Comparison of ENCODE assay signal across 8 mouse cellular contexts in genomic region chr5:103692531-103693040, GRCm38 (mm10). TPM values are rescaled to one million over a fixed set of nuclear protein-coding genes. Genes with fewer than 3 reads are reported as not detected.
A peak's percentile ranks its signal among the peaks of the same experiment; 100 is the strongest.
DNase-seq lines count a peak whose midpoint lies in the region; ATAC-seq and TF ChIP-seq lines count a peak whose summit lies in the region.

No protein-coding gene starts in this region.

- DNase-seq in kidney, adult 9 months = peak; percentile 53
- DNase-seq in kidney, adult 11 months = no peak
- DNase-seq in ZHBTc4 (ENCODE audit: low read depth, low spot score) = peak; percentile 58
- peak; percentile 67 to 71 for DNase-seq in heart, adult 2 months
- no peak for DNase-seq in limb, embryonic 10.5 days (ENCODE audit: low spot score)
- no peak for DNase-seq in c-Kit-positive CD71-positive TER-119-positive erythroid progenitor cells, embryonic 14.5 days (ENCODE audit: low spot score)
- DNase-seq in right cerebral cortex, adult 2 months (ENCODE audit: low spot score in 2 of 2) = no peak

- H3K79me2 ChIP-seq in heart, adult 2 months (replicated peaks; ENCODE audit: control insufficient read depth, insufficient read depth, low read length) = no peaks in the 10 kb centered on the region

- WGBS in heart, adult 2 months = under 1% methylated on average over 34 of the region's 34 CpGs
- WGBS in limb, embryonic 10.5 days = under 1% methylated on average over 34 of the region's 34 CpGs
- WGBS in midbrain, embryonic 15.5 days = under 1% methylated on average over 34 of the region's 34 CpGs

- peak overlapping the region; percentile 91 for H3K9ac ChIP-seq in heart, adult 2 months (ENCODE audit: low read depth, low read length)
- peak overlapping the region; percentile 32 for H3K9ac ChIP-seq in midbrain, embryonic 15.5 days

- peak overlapping the region; percentile 99 for H3K4me3 ChIP-seq in heart, adult 2 months
- H3K4me3 ChIP-seq in limb, embryonic 10.5 days = peak overlapping the region; percentile 75
- H3K4me3 ChIP-seq in midbrain, embryonic 15.5 days = peak overlapping the region; percentile 46

- peak overlapping the region; percentile 92 for H3K4me2 ChIP-seq in midbrain, embryonic 15.5 days

- TF ChIP-seq CTCF in heart, adult 2 months (IDR thresholded peaks at IDR 0.05) = no peak

- H3K27ac ChIP-seq in heart, adult 2 months = peak overlapping the region; percentile 96
- peak overlapping the region; percentile 66 for H3K27ac ChIP-seq in limb, embryonic 10.5 days
- no peak overlapping the region for H3K27ac ChIP-seq in midbrain, embryonic 15.5 days

- H3K36me3 ChIP-seq in heart, adult 2 months (ENCODE audit: control insufficient read depth, insufficient read depth, low read length) = no peaks in the 10 kb centered on the region
- no peaks in the 10 kb centered on the region for H3K36me3 ChIP-seq in limb, embryonic 10.5 days
- H3K36me3 ChIP-seq in midbrain, embryonic 15.5 days (replicated peaks) = no peaks in the 10 kb centered on the region

- peaks cover 2% of the 10 kb centered on the region for H3K4me1 ChIP-seq in heart, adult 2 months (ENCODE audit: control insufficient read depth, insufficient read depth, low read length)
- peaks cover 27% of the 10 kb centered on the region for H3K4me1 ChIP-seq in limb, embryonic 10.5 days
- peaks cover 23% of the 10 kb centered on the region for H3K4me1 ChIP-seq in midbrain, embryonic 15.5 days

- ATAC-seq in midbrain, embryonic 15.5 days (replicated peaks) = no peak

- intact Hi-C loops in heart, adult 2 months (cut with DNase I) = loop anchor here (2.0 to 5.0 kb wide), 2 partner anchors 60 to 80 kb away; no protein-coding TSS in a partner anchor

- H3K27me3 ChIP-seq in heart, adult 2 months (ENCODE audit: control insufficient read depth, insufficient read depth, low read length) = no peaks in the 10 kb centered on the region
- peaks cover 37% of the 10 kb centered on the region for H3K27me3 ChIP-seq in limb, embryonic 10.5 days (ENCODE audit: low read depth, poor library complexity, severe bottlenecking)
- peaks cover 25% of the 10 kb centered on the region for H3K27me3 ChIP-seq in midbrain, embryonic 15.5 days (replicated peaks)

- TF ChIP-seq EP300 in heart, adult 2 months (IDR thresholded peaks at IDR 0.05; ENCODE audit: insufficient read depth, low read depth, low read length) = no peak

- H3K9me3 ChIP-seq in limb, embryonic 10.5 days (replicated peaks) = no peaks in the 10 kb centered on the region
- no peaks in the 10 kb centered on the region for H3K9me3 ChIP-seq in midbrain, embryonic 15.5 days

- no peak for TF ChIP-seq POLR2A in heart, adult 2 months (IDR thresholded peaks at IDR 0.05; ENCODE audit: insufficient read depth, low read depth, low read length)

RNA-seq across cellular contexts. Expression of gene Aff1, which starts 0.4 kb away (rescaled TPM):
- total RNA-seq in heart, adult 2 months (2021) = 10 to 100 TPM; 37.4 to 46.9 TPM
- polyA plus RNA-seq in heart, adult 2 months (2012; rRNA removed) = 10.5 and 14.1 TPM in 2 replicates
- polyA plus RNA-seq in limb, embryonic 10.5 days (2016; fragmentation: Nextera tagmentation; extraction: Ambion mirVana) = 4.0 and 4.6 TPM in 2 replicates
- polyA plus RNA-seq in midbrain, embryonic 15.5 days (2015; fragmentation: Nextera tagmentation; extraction: Ambion mirVana) = 2.1 TPM in 2 replicates

RNA-seq across cellular contexts. Expression of gene 1700016H13Rik, which starts 36.8 kb away (rescaled TPM):
- not detected for total RNA-seq in heart, adult 2 months (2021)
- 0.20 and 0.29 TPM in 2 replicates for polyA plus RNA-seq in heart, adult 2 months (2012; rRNA removed)
- polyA plus RNA-seq in limb, embryonic 10.5 days (2016; fragmentation: Nextera tagmentation; extraction: Ambion mirVana) = 0.16 and 0.20 TPM in 2 replicates
- polyA plus RNA-seq in midbrain, embryonic 15.5 days (2015; fragmentation: Nextera tagmentation; extraction: Ambion mirVana) = 0.17 and 0.93 TPM in 2 replicates

Comparison
In these comparisons a context has a peak if more than half of its experiments do, and no peak if none do; other contexts are left out.
1. DNase-seq: peak in kidney, adult 9 months (single experiment), ZHBTc4 (single experiment) and heart, adult 2 months (2 of 2); none in kidney, adult 11 months (single experiment), limb, embryonic 10.5 days (single experiment), c-Kit-positive CD71-positive TER-119-positive erythroid progenitor cells, embryonic 14.5 days (single experiment) and right cerebral cortex, adult 2 months (0 of 2).
2. H3K4me3 ChIP-seq: peak in every context shown above with its lines; median percentile 99 in heart, adult 2 months; 75 in limb, embryonic 10.5 days; 46 in midbrain, embryonic 15.5 days.